Mouse (Mus musculus) liver, adult (tissue): ENCODE results near the gene Gpr141.

Experiments used
- GATA4 ChIP-seq: IDR thresholded peaks from 2 replicates; pipeline ENCODE4 v1.6.1; 2014; ENCODE audit warnings: mild to moderate bottlenecking, low read length; ENCODE audit not compliant: insufficient replicate concordance

Gene Gpr141

GRCm38 (mm10) chr13:19824071-19824470 lies at the start of gene Gpr141:
TSS of gene Gpr141 (minus strand) at chr13:19824257.
- no peak for TF ChIP-seq GATA4

DNA sequence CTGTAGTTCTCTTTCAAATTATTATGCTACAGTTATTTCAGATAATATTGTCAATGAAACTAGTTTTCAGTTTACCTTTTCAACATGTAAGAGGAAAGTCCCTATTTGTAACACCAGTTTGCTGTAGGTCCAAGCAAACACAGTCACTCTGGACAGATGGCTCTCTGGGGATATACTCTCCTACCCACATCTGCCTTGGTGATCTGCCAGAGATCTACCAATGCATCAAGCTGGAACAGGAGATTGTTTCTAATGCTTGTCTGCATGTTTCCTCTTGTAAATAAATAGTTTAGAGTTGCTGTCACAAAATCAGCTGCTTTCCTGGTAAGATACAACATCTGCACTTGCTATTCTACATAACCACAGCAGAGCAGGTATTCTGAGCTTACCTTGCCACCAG lies 40.2 kb upstream of the Gpr141 start:
- TF ChIP-seq GATA4: no peak

DNA sequence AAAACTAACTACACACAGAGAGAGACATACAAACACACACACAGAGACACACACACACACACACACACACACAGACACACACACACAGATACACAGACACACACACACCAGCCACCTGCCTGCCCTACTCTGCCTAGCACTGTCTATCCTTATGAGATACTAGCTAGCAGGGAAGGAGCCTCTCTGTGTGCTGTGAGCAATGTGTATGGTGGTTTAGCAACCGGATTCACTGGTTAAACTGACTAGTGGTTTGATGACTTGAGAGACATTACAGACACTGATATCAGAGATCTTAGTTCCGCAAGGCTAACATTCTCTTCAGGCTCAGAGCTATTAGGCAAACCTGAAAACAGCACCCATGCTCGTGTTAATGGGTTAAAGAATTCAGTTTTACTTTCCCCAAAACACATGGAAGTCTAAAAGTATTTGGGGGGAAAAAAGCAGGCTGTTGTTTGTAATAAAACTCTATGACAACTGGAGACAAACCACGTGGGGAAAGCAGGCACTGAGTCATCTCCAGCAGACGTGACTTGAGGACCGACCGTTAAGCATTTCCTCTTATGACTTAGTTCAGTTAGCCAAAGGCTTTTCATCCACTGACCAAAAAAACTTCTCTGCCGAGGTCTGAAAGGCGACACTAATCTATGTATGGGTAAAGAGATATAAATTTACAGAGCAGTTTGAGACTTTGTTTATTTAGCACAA lies 30.7 kb upstream of the Gpr141 start:
- TF ChIP-seq GATA4: no peak

DNA sequence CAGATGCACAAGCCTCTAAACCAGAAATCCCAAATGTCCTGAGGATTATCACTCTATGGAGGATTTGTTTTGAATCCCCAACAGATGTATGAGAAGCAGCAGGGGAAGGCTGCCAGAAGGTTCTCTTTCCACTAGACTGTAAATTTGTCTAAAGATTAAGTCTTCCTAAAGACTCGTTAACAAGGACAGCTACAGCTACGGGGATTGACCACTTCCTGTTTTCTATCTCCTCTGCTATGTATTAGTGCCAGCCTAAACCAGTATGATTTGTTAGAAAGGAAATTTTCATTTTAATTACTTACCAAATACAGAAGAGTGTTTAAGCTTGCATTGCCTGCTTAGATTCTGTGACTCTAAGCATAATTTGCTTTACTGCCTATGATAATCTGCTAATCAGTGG lies 30.0 kb upstream of the Gpr141 start:
- no peak for TF ChIP-seq GATA4

- no peak for TF ChIP-seq GATA4
Observed at GRCm38 (mm10) chr13:19843448-19843847, 19.4 kb upstream of the Gpr141 start.

DNA sequence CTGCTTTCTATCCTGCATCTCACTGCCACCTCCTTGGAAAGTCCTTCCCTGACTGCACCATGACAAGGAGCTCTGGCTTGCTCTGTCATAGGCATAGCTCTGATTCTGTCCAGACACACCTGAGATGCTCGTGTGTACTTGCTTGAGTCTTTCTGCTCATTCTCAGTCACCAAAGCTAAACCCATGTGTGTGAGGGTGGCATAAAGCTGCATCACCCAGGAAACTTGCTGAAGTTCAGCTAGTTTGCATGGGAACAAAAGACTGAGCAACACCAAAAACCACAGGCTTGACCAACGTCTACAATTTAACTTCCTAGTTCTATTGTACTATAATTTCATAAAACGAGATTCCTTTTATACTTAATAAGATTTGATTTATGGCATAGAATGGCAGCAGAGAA lies 18.6 kb upstream of the Gpr141 start:
- no peak for TF ChIP-seq GATA4

- no peak for TF ChIP-seq GATA4
Observed at GRCm38 (mm10) chr13:19841615-19842014, 17.6 kb upstream of the Gpr141 start.

- TF ChIP-seq GATA4: no peak
Observed at GRCm38 (mm10) chr13:19840206-19840605, 16.1 kb upstream of the Gpr141 start.

GRCm38 (mm10) chr13:19830560-19830959 lies 6.5 kb upstream of the Gpr141 start:
- no peak for TF ChIP-seq GATA4

GRCm38 (mm10) chr13:19828095-19828494 lies 4.0 kb upstream of the Gpr141 start:
- TF ChIP-seq GATA4: no peak

GRCm38 (mm10) chr13:19821639-19822038 lies 2.4 kb downstream of the Gpr141 start:
- no peak for TF ChIP-seq GATA4

- no peak for TF ChIP-seq GATA4
Observed at GRCm38 (mm10) chr13:19819926-19820325, 4.1 kb downstream of the Gpr141 start.

DNA sequence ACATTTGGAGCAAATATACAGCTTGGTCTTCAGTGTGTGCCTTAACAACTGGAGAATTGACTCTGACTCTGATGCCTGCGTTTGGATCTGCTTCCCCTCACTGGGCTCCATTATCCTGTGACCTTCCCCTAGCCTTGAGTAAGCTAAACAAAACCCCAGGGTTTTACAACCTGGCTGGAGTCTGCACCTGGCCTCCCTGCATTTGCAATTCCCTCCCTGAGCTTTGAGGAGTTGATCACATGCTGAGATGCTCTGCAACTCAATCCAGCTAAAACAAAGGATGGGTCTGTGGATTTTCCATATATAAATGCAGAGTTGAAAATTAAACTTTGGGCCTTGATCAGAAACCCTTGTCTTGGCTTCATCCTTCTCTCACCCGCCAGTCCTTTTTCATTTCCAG lies 4.8 kb downstream of the Gpr141 start:
- TF ChIP-seq GATA4: no peak

DNA sequence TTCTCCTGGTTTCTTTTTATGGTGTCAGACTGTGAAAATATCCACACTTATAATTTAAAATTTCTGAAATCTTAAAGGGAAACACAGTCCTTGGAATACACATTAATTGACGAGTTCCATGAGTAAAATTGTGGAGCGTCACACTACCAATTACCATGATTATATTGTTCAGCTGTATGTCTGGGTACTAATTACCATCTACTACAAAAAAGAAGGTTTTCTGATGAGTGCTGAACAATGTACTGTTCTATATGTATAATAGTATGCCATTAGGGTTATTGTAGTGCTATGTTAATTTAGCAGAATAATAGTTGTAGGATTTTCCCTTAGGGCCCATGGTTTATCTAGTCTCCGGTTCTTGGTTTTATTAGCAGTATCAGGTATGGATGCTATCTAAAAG lies 29.1 kb downstream of the Gpr141 start:
- TF ChIP-seq GATA4: no peak

DNA sequence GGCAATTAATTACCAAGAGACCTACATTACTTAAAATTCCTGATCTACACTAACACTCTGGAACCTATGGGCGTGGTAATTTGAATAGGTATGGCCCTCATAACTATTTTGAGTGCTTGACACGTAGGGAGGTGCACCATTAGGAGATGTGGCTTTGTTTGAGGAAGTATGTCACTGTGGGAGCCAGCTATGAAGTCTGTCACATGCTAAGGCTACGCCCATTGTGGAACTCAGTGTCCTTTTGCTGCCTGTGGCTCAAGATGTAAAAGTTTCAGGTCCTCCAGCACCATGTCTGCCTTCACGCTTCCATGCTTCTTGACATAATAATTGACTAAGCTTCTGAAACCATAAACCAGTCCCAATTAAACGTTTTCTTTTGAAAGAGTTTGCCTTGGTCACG lies 29.6 kb downstream of the Gpr141 start:
- TF ChIP-seq GATA4: no peak

- TF ChIP-seq GATA4: no peak
Observed at GRCm38 (mm10) chr13:19793761-19794160, 30.3 kb downstream of the Gpr141 start.

- TF ChIP-seq GATA4: no peak
Observed at GRCm38 (mm10) chr13:19770163-19770562, 53.9 kb downstream of the Gpr141 start.
